Mouse (Mus musculus) WW6 (cell line): ENCODE measurements around the gene Abcg8.

ENCODE experiments used
- DNase-seq: peaks from one replicate; pipeline ENCODE4 v3.0.0-alpha.2; 2013; ENCODE audit warnings: low read depth, low spot score

The Abcg8 gene

DNA sequence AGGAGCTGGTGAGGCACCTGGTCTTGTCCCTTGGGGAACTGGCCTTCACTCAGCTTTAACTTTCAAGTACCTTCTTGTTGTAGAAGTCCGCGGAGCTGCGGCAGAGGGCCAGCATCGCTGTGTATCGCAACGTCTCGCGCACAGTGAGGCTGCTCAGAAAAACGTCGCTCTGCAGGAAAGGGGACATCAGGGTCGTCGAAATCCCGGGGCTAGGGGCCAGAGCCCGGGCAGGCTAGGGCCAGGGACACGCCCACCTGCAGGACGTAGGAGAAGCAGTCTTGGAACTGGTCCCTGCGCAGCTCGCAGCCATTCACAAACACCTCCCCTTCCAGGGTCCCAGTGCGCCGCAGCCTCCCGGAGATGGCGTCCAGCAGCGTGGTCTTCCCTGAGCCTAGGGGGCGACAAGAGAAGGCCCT, at the start of gene Abcg8:
Gene Abcg8, plus strand, starts transcription at position 352 of the 416 bp plus-strand sequence.
- DNase-seq = no peak

DNA sequence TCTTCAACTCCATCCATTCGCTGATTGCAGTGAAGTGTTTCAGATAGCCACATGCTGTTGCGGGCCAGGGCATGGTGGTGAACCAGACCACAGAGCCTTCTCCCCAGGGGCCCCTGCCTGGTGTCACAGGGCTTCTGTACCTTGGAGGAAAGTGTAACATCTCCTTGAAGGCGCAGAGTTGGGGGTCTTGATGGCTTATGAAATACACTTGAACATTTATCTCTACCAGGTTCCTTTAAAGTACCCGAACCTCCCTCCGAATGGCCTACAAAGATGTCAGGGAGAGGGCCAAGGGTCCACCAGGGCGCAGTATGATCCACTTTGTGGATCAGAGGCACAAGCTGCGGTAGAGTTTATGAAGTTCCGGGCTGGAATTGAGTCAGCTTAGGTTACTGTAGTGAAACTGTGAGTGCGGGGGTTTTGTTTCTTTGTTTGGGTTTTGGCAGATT, 49.2 kb upstream of the Abcg8 start:
- DNase-seq = no peak

DNA sequence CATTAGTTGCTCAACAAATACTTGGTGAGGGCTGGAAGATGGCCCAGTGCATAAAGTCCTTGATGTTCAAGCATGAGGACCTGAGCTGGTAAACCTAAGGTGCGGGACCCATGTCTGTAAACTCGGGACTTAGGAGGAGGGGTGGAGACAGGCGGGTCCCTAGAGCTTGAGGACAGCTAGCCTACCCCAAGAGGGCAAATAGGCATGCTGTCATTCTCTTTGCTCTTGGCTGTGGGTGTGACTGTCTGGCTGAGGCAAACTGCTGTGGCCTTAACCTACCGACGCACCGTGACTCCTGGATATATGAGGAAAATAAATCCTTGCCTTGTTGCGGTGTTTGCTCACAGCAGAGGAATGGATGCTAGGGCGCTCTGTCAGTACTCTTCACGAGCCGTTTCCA, 48.4 kb upstream of the Abcg8 start:
- no peak for DNase-seq

DNA sequence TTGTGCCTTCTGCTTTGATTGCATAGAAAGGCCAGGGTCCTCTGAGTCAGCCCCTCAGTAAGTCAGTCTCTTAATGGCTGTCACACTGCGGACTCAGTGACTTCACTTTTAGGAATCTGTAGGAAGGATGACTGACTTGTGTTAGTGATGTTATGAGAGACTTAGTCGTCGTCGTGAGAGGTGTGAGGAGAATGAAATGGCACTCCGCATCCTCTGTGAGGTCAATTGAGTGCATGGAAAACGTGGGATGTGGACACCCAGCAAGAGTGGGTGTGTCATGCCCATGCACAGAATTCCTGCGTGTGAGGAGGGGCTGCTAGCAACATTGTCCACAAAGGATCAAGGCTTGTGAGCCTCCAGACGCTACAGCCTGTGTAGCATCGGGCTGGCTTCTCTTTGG, 47.5 kb upstream of the Abcg8 start:
- DNase-seq = no peak

DNA sequence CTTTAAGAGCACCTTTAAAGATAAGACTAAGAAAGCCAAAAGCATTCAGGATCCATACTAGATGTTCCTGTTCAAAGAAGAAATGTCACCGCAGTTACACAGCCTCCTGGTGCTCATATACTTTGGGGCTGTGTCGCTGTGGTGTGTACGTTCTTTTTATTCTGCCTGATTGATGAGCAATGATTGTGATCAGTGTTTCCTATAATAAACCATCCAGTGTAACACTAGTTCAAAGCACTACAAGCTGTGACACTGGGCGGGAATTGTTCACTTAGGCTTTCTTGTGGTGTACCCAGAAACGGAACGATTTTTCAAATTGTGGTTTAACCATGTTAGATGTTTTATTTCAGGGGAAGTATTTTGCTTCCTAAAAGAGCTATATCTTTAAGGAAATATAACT, 44.3 kb upstream of the Abcg8 start:
- no peak for DNase-seq

DNA sequence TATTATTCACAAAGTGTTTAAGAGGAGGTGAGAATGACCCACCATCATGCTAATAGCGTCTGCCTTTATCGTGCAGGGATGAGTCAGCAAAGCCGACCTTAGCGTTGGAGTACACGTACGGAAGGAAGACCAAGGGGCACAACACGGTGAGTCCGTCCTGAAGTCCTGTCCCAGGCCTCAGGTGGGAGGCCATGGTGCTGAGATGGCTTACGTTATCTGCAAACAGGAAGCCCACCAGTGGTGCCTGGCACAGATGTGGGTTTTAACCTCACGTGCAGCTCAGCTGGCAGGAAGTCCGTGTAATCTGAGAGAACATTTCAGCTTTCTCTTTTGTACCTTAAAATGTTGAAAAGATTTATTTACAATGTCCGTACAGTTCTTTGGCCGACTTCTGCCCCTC, 42.7 kb upstream of the Abcg8 start:
- no peak for DNase-seq

DNA sequence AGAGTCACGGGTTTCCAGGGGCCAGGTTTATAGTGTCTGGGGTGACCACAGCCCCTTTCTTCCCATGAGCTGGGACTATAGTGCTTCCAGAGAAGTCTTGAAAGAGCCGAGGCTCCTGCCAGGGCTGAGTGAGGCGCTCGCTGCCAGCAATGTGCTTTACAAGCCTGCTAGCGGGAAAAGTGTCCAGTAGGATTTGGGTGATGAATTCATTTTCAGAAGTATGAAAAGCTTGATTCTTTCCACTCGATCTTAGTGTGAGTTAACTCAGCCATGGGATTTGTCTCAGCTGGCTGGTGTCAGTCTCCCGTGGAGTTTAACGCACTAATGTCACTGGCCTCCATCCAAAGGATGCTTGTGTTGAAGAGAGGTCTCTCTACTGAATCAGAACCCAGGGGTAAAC, 39.8 kb upstream of the Abcg8 start:
- DNase-seq = no peak

DNA sequence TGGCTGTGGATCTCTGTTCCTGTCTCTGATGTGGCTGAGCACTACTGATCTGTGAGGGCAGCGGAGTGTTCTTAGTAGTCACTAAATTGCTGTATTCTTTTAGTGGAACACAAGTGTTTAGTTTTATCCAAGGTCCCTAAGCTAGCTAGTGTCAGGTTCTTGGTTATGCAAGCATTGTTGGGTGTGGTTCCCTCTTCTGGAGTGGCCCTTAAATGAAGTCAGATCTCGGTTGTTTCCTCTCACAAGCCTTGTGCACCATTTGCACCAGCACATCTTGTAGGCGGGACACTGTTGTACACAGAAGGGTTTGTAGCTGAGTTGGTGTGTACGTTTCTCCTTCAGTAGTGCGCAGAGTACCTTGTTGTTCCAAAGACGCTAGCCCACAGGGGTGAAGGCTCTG, 38.1 kb upstream of the Abcg8 start:
- DNase-seq = no peak

DNA sequence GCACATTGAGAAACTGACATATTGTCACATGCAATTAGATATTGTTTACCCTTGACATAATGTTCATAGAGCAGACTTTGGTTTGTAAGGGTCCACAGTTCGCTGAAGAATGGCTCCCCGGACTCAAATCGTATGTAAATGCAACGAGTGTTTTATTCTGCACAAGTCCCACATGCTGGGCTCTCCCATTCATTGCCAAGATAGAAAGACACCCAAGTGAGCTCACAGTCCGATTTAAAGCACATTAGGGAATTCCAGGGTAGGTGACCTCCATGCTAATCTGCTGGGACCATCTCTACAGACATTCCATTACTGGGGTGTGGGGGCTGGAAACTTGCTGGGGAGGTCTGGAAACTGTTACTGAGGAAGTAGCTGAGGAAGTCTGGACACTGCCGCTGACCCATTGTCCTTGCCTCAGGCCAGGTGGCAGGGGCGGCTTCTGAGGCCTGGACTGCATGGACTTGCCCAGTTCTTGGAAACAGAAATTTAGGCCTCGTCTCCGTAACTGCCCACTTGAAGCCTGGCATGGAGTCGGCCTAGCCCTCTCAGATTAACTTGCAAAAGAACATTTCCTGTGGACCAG, 36.2 kb upstream of the Abcg8 start:
- no peak for DNase-seq

DNA sequence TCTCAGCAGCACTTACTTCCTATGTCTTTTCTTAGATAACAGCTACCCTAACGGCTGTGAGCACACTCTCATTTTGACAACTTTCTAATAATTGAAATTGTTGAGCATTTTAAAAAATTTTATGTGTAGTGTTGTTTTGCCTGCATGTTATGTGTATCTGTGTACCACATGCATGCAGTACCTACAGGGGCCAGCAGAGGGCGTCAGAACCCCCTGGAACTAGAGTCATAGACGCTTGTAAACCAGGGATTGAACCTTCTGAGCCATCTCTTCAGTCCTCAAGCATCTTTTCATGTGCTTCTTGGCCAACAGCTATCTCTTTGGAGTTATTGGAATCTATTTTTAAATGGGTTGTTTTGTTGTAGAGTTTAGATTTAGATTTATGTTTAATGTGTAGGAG, 34.2 kb upstream of the Abcg8 start:
- peak; percentile 38 for DNase-seq

DNA sequence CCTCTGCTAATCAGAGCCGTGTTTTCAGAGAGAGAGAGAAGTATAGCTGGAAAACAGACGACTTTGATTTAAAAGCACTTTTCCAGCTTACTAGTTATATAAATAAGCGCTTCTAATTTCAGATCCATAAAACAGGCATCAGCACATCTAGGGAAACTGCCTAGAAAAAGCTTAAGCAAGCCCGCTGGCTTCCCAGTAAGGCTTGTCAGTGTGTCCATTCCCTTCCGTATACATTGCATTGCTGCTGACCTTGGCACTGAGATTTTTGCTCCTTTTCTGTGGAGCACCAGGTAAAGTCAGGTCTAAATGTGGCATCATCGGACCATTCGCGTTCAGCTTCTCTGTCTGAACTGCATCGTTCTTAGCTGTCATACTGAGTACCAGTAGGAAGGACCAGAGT, 33.8 kb upstream of the Abcg8 start:
- DNase-seq = no peak

DNA sequence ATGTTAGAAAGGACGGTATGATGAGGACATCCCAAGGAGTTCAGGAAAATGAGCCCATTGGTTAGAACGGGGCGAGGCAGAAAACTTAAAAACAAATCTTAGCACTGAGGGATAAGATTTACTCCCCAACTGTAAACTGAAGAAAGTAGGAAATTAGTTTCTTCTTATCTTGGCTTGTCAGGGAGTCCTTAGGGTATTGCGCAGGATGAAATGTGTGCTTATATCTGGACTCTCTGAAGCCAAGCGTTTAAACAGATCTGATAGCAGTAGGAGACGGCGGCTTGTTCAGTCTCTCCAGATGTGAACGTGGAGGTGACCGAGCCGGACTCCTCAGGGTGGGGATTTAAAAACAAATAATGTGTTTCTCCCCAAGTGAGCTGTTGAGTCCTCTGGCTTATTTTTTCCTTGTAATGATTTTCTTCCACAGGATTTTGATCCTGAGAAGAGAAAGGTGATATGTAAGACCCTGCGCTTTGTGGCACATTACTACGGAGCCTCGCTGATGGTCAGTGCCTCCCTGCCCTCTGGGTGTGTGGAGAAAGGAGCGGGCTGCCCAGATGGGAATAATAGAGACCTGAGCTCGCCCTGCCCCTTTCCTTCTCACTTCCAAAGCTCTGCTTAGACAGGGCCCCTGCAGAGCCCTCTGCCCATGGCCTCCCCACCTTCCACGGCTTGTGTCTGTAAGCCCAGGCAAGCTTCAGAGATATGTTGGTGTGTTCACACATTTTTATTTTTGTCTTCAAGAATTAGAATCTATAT, 31.6 kb upstream of the Abcg8 start:
- no peak for DNase-seq

DNA sequence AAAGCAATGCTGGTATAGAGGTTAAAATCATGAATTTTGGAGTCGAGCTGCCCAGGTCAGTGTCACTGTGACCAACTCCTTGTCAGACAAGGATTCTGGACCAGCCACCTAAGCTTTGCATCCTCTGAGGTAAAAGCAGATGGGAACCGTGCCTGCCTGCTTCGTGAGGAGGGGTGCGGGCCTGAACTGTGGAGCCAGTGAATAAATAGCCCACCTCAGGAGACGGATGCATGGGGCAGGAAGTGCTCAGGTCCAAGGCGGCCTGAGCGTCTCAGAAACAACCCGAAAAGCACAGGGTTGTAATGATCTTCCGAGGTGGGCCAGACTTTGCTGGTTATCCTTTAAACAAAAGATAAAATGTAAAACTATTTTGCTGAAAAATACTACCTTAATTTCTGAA, 31.0 kb upstream of the Abcg8 start:
- no peak for DNase-seq

DNA sequence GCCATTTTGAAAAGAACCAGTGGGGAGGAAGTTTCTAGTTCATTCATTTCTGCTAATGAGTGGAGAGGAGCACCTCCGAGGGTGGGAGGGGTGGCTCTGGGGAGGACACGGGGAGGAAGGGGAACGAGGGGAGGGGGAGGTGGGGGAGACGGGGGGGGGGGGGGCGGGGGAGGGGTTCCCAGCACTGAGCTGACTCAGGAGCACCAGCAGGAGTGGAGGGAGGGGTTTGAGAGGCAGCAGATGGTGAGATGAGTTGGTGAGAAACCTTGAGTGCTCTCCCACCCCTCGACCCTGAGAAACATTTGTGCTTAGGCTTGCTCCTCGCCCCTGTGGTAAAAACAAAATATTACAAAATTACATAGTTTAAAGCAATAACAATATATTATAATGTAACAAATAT, 30.2 kb upstream of the Abcg8 start:
- DNase-seq = no peak

DNA sequence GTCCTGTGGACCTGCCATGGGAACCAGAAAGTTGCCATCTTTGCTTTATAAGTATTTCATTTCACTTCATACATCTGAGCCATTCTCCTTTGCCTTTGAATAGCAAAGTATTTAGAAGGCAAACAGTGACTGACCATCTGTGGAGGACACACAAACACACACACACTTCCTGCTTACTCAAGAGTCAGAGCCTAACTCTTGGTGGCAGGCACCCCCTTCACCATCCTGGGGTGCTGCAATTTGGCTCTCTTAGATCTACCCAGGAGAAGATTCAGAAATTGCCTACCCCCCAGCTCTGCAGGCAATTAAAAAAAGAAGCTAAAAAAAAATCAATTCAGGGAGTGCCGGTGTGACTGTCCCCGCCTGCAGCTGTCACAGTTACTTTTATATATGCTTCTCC, 29.6 kb upstream of the Abcg8 start:
- no peak for DNase-seq

DNA sequence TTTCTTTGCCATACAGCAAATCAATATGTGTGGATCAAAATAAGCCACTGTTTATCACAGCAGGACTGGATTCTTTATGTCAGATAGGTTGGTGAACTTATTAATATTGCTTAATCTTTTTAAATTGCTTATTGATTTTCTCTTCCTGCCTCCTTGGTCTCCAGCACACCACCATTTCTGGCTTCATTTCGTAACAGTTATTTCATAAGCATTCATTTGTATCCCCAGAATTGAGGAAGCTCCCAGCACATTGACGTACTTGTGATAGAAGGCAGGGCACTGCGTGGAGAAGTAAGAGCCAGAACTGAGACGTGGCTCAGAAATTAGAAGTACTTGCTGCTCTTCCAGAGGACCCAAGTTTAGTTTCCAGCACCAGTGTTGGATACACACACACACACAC, 28.5 kb upstream of the Abcg8 start:
- DNase-seq = no peak

DNA sequence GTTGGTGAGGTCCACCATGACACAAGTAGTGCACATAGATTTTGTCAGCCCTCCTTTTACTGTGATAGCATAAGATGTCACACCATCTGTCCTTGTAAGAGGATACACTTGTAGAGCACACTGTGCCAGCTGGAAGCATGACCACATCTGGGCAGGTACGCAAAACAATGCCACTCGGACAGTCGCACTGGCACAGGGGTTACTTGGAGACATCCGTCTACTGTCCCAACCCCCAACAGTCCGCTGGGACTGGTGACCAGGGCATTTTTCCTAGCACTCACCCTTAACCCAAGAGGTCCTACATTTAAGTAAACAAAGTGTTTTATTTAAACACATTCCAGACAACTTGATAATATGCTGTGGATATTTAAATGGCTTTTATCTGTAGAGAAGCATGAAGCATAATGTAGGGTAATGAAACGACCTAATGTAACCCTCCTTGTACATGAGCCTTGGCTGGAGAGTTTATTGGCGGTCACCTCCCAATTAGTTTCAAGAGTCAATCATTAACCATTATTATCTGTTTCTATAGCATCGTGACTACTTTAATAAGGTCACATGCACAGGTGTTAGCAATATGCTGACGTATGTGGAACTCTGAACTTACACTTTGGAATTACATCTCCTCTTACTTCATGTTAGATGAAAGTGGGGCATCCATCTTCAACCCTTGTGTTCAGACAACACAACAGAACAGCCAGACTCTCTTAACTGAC, 25.6 kb upstream of the Abcg8 start:
- DNase-seq = no peak

DNA sequence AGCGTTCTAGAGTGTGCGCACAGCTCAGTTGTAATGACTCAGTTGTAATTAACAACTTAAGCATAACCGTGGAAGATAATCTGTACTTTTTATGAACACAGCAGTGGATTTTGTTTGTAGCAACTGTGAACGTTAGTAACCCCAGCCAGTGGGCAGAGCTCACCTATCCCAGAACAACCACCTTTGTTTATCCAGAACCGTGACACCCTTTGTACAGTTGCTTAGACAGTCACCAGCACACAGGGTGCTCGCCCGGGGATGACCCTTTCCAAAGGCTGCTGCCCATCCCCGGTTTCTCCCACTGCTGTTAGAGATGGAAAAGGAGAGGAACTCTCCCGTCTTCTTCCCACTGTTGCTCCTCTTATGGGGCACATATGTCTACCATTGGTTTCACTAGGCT, 22.6 kb upstream of the Abcg8 start:
- DNase-seq = no peak

DNA sequence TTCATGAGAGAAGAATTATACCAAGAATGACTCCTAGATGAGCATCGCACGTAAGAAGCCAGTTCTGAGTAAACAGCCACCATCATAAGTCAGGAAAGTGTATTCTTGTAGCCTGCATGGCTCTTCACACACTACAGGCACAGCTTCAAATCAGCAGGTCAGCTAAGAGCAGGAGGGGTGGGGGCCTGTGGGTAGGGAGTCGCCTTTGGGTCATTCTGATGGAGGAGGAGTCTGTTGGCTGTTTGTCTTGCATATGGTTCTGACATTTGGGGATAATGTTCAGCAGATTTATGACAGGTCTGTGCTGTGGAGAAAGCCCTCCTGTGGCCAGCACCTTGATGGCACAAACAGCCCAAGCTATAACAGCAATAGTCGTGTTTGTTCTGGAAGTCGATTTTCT, 19.9 kb upstream of the Abcg8 start:
- DNase-seq = no peak

DNA sequence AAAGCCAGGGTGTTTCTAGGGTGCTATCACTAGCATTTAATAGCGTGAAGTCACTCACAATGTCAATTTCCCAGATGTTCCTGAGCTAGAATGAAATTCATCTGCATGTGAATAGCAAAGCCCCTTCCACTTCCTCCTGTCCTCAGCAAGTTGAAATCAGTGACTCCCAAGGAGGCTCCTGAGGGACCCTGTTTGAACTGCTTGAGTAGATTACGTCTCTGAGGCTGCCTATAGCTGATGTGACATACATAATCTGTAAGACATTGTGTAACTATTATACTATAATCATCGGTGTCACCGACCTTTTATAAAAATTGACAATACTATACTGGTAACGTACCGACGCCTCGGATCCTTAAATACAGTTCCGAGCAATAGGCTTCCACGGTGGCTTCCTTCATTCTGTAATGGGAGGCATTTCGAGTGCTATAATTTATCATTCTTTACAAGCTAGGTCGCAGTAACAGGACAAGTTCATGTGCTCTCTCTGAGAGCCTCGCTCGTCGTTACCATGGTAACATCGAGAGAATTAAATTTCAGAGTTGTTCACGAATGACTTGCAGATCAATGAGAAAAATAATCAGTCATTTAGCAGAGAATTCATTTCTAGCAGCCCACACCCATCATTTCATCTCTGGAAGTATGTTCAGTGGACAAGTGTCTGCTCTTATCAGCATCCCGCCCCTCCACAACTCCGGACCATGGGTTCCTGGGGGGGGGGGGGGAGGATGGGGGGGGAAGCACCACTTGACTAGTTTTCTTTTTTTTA, 19.3 kb upstream of the Abcg8 start:
- no peak for DNase-seq

DNA sequence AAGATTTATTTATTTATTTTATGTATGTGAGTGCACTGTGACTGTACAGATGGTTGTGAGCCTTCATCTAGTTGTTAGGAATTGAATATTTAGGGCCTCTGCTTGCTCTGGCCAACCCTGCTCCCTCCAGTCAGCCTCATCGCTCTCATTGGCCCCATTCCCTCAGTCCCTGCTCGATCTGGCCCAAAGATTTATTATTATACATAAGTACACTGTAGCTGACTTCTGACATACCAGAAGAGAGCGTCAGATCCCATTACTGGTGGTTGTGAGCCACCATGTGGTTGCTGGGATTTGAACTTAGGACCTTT, 18.7 kb upstream of the Abcg8 start:
- no peak for DNase-seq

DNA sequence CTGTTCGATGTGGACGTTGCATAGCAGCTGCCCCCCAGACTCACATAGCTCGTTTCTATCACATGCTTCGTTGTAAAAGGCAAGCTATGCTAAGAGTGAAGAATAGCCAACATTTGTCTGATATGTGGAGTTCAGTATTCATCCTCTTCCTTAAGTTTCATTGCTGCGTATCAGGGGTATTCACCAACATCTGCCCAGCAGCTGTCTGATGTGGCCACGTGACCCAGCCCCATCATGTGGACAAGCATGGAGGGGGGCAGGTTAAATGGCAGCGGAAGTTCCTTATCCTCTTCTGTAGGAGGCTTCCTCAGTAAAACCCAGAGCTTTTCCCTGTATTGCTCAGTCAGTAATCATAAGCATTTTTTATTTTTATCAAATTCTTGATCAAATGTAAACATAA, 18.3 kb upstream of the Abcg8 start:
- no peak for DNase-seq
